Mouse (Mus musculus): ENCODE data around the gene Rp2. TPM values are rescaled to one million over a fixed set of nuclear protein-coding genes. Genes with fewer than 3 reads are reported as not detected.
"Not testable (repeated sequence)": the region's sequence is repeated elsewhere in the genome, so short reads cannot be mapped to it uniquely, and the experiment has no call there.

Rp2 gene
- polyA plus RNA-seq, 1 experiment, result 8.4 TPM

DNA sequence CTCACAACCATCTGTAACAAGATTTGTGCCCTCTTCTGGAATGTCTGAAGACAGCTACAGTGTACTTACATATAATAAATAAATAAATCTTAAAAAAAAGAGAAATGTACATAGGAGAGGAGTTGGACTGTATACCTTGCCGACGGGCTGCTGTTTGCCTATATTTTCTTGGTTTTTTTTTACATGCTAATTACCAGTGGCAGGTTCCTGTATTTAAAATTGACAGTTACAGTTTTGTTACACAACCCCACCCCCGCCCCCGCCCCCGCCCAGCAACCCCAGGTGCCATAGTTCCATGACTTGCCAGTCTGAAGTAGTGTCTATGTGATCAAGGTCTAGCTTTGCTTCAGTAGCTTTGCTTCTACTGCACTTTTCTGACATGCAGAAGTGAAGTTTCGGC is 18.0 kb downstream of the Rp2 start:
- Histone ChIP-seq H3K4me1 (ENCODE audit: control insufficient read depth, insufficient read depth, low read length) (no peaks in the 10 kb centered on the region), H3K4me3 (ENCODE audit: insufficient read depth, low read length) (no peak overlapping the region), H3K27ac (ENCODE audit: insufficient read depth, low read length) (no peak overlapping the region)
- TF ChIP-seq CTCF (IDR thresholded peaks at IDR 0.05; ENCODE audit: extremely low read depth, insufficient read depth, low read length), result no peak
- no peak for TF ChIP-seq POLR2A (IDR thresholded peaks at IDR 0.05; ENCODE audit: extremely low read depth, insufficient read depth, low read length)

DNA sequence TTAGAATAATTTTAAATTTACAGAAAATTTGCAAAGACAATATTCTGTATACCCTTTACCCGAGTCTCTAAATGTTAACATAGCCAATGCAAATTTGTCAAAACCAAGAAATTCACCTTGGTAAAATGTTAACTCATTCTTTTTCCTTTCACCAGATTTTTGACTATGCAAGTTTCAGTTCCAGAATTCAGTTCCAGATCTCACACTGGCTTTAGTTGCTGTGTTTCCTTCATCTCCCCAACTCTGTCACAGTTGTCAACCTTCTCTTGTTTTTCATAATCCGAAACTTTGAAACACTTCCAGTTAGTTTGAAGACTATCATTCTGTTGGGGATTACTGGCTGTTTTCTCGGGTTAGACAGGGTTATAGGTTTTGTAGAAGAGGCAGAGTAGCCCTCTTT is 22.7 kb downstream of the Rp2 start:
- H3K27ac ChIP-seq (ENCODE audit: insufficient read depth, low read length), result no peak overlapping the region
- no peaks in the 10 kb centered on the region for H3K4me1 ChIP-seq (ENCODE audit: control insufficient read depth, insufficient read depth, low read length)
- no peak for TF ChIP-seq POLR2A (IDR thresholded peaks at IDR 0.05; ENCODE audit: extremely low read depth, insufficient read depth, low read length)
- TF ChIP-seq CTCF (IDR thresholded peaks at IDR 0.05; ENCODE audit: extremely low read depth, insufficient read depth, low read length), result no peak
- H3K4me3 ChIP-seq (ENCODE audit: insufficient read depth, low read length), result no peak overlapping the region

DNA sequence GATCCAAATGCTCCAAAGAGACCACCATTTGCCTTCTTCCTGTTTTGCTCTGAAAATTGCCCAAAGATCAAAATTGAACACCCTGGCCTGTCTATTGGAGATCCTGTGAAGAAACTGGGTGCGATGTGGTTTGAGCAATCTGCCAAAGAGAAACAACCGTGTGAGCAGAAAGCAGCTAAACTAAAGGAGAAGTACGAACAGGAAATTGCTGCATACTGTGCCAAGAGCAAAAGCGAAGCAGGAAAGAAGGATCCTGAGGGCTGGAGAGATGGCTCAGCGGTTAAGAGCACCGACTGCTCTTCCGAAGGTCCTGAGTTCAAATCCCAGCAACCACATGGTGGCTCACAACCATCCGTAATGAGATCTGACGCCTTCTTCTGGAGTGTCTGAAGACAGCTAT is 27.7 kb downstream of the Rp2 start:
- not testable (repeated sequence) for H3K4me3 ChIP-seq (ENCODE audit: insufficient read depth, low read length); H3K27ac ChIP-seq (ENCODE audit: insufficient read depth, low read length); H3K4me1 ChIP-seq (ENCODE audit: control insufficient read depth, insufficient read depth, low read length)

GRCm38 (mm10) chrX:20392942-20393341 is 28.7 kb downstream of the Rp2 start:
- TF ChIP-seq POLR2A (IDR thresholded peaks at IDR 0.05; ENCODE audit: extremely low read depth, insufficient read depth, low read length) (no peak), CTCF (IDR thresholded peaks at IDR 0.05; ENCODE audit: extremely low read depth, insufficient read depth, low read length) (no peak)
- Histone ChIP-seq H3K4me3 (ENCODE audit: insufficient read depth, low read length) (no peak overlapping the region), H3K27ac (ENCODE audit: insufficient read depth, low read length) (no peak overlapping the region), H3K4me1 (ENCODE audit: control insufficient read depth, insufficient read depth, low read length) (no peaks in the 10 kb centered on the region)

GRCm38 (mm10) chrX:20404068-20404467 is 39.8 kb downstream of the Rp2 start:
- H3K4me3 ChIP-seq (ENCODE audit: insufficient read depth, low read length), result no peak overlapping the region
- no peak for TF ChIP-seq CTCF (IDR thresholded peaks at IDR 0.05; ENCODE audit: extremely low read depth, insufficient read depth, low read length)
- TF ChIP-seq POLR2A (IDR thresholded peaks at IDR 0.05; ENCODE audit: extremely low read depth, insufficient read depth, low read length), result no peak
- no peaks in the 10 kb centered on the region for H3K4me1 ChIP-seq (ENCODE audit: control insufficient read depth, insufficient read depth, low read length)
- H3K27ac ChIP-seq (ENCODE audit: insufficient read depth, low read length), result no peak overlapping the region

DNA sequence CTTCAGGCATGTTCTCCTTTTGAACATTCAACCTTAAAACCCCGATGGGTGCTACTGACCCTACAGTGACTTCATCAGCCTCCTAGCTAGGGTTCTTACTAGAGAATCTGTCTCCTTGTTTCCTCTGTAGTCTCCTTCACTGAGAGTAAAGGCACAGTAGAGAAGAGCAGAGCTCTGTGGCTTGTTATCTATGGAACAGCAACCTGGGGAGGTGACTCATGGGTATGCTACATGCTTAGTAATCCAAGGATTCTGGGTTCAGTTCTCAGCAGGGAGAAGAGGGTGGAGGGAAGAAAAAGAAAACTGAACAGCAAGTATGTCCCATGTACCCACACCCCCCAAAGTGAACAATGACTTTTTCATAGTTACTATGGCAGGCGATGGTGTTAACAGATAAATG is 42.6 kb downstream of the Rp2 start:
- Histone ChIP-seq H3K4me3 (ENCODE audit: insufficient read depth, low read length) (no peak overlapping the region), H3K27ac (ENCODE audit: insufficient read depth, low read length) (no peak overlapping the region), H3K4me1 (ENCODE audit: control insufficient read depth, insufficient read depth, low read length) (no peaks in the 10 kb centered on the region)
- no peak for TF ChIP-seq CTCF (IDR thresholded peaks at IDR 0.05; ENCODE audit: extremely low read depth, insufficient read depth, low read length)
- TF ChIP-seq POLR2A (IDR thresholded peaks at IDR 0.05; ENCODE audit: extremely low read depth, insufficient read depth, low read length), result no peak

GRCm38 (mm10) chrX:20407676-20408075 is 43.4 kb downstream of the Rp2 start:
- Histone ChIP-seq H3K4me3 (ENCODE audit: insufficient read depth, low read length) (no peak overlapping the region), H3K27ac (ENCODE audit: insufficient read depth, low read length) (no peak overlapping the region), H3K4me1 (ENCODE audit: control insufficient read depth, insufficient read depth, low read length) (no peaks in the 10 kb centered on the region)
- TF ChIP-seq POLR2A (IDR thresholded peaks at IDR 0.05; ENCODE audit: extremely low read depth, insufficient read depth, low read length) (no peak), CTCF (IDR thresholded peaks at IDR 0.05; ENCODE audit: extremely low read depth, insufficient read depth, low read length) (no peak)

DNA sequence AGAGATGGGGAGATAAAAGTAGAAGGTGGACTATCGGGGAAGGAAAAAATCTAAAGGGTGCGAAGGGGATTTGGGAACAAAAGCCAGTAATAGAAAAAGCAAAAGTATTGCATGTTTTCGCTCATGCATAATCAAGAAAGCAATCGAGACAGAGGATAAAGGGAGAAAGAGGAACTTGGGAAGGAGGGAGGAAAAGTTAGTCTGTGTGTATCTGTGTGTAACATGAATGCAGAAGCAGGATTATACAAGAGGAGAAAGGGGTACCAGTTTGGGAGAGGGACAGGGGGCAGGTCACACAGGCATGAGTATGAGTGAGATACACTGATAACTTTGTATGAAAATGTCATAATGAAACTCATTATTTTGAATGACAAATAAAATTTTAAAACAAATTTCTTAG is 47.1 kb downstream of the Rp2 start:
- Histone ChIP-seq H3K4me1 (ENCODE audit: control insufficient read depth, insufficient read depth, low read length) (no peaks in the 10 kb centered on the region), H3K4me3 (ENCODE audit: insufficient read depth, low read length) (no peak overlapping the region), H3K27ac (ENCODE audit: insufficient read depth, low read length) (no peak overlapping the region)
- TF ChIP-seq POLR2A (IDR thresholded peaks at IDR 0.05; ENCODE audit: extremely low read depth, insufficient read depth, low read length) (no peak), CTCF (IDR thresholded peaks at IDR 0.05; ENCODE audit: extremely low read depth, insufficient read depth, low read length) (no peak)

- TF ChIP-seq CTCF (IDR thresholded peaks at IDR 0.05; ENCODE audit: extremely low read depth, insufficient read depth, low read length), result no peak
- TF ChIP-seq POLR2A (IDR thresholded peaks at IDR 0.05; ENCODE audit: extremely low read depth, insufficient read depth, low read length), result no peak
- H3K4me3 ChIP-seq (ENCODE audit: insufficient read depth, low read length), result no peak overlapping the region
- H3K4me1 ChIP-seq (ENCODE audit: control insufficient read depth, insufficient read depth, low read length), result no peaks in the 10 kb centered on the region
- no peak overlapping the region for H3K27ac ChIP-seq (ENCODE audit: insufficient read depth, low read length)
Observed at GRCm38 (mm10) chrX:20412221-20412620, 47.9 kb downstream of the Rp2 start.

- TF ChIP-seq POLR2A (IDR thresholded peaks at IDR 0.05; ENCODE audit: extremely low read depth, insufficient read depth, low read length) (no peak), CTCF (IDR thresholded peaks at IDR 0.05; ENCODE audit: extremely low read depth, insufficient read depth, low read length) (no peak)
- H3K4me1 ChIP-seq (ENCODE audit: control insufficient read depth, insufficient read depth, low read length), result no peaks in the 10 kb centered on the region
- H3K4me3 ChIP-seq (ENCODE audit: insufficient read depth, low read length), result no peak overlapping the region
- H3K27ac ChIP-seq (ENCODE audit: insufficient read depth, low read length), result no peak overlapping the region
Observed at GRCm38 (mm10) chrX:20414885-20415622, 50.8 kb downstream of the Rp2 start.

All from cortical plate, adult 2 months (tissue).